Mouse (Mus musculus): ENCODE data around the gene Acox2.

Gene Acox2

DNA sequence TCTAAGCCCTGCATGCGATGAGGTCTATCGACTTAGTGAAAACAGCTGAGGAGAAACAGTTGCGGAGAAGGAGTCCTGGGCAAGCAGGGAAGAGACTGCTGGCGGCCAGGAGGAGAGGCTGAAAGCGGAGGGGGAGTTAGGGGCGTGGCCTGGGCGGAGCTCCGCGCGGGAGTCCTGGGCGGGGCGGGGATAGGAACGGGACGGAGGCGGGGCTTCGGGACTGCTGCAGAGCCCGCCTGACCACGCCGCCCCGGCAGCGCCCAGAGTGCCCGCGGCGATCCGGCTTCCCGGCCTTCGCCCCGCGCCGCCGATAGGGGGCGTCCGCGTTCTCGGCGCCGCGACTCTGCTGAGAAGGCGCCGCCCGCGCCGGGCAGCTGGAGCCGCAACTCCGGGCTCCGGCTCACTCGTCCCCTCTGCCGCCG lies 45.3 kb downstream of the Acox2 start, which contains the start of gene Kctd6:
Kctd6 (plus strand) TSS at position 338 of the 422 bp plus-strand sequence.
- peak; percentile 92 for DNase-seq (ENCODE audit: low read depth)

DNA sequence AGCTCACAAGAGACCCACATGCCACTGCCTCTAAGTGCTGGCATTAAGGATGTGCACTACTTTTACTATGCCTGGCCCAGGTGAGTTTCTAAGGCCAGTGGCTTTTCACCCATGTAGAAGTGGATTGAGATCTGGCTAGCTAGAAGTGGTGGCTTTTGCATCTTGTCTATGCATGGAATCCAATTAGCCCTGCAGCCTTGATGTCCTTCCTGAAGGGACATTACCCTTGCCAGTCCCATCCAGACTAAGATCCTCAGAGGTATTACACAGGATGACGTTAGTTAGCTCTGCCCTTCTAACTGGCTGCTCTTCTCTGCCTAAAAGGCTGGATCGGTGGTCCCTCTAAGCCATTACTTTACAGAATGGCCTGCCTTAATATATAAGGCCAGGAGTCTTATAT lies 46.2 kb downstream of the Acox2 start:
- DNase-seq (ENCODE audit: low read depth): no peak

DNA sequence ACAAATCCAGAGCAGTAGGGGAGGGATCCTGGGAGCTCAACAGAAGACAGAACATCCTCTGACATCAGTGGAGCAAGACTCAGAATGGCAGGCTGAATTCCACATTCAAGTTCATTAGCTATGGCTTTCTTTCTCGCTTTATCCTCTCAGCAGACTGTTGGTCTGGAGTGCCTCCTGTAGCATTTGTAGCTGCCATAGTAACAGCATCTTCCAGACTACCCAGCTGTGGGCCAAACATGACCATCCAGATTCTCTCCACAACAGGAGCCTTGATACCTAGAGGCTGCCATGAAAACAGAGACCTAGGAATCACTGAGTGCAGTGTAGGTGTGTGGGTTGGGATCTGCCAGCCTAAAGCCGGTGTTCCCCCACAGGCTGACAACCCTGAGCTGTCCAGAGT lies 49.3 kb downstream of the Acox2 start:
- no peak for DNase-seq (ENCODE audit: low read depth)

DNA sequence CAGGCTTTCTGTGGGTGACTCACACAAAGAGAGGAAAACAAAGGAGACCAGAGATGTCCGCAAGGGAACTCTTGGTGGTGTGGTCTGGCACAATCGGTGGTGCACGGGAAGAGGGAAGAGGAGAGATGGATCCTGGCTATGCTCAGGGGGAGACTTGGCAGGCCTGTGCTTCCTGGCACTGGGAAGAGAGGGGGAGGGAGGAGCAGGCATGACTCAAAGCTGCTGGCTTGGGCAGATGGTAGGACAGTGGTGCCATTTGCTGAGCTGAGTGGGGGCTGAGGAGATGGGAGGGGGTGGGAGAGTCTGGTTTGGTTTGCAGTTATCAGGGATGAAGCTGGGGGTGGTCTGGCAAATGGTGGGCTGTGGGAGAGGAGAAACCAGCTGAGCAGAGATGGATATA lies 50.3 kb downstream of the Acox2 start:
- DNase-seq (ENCODE audit: low read depth): no peak

DNA sequence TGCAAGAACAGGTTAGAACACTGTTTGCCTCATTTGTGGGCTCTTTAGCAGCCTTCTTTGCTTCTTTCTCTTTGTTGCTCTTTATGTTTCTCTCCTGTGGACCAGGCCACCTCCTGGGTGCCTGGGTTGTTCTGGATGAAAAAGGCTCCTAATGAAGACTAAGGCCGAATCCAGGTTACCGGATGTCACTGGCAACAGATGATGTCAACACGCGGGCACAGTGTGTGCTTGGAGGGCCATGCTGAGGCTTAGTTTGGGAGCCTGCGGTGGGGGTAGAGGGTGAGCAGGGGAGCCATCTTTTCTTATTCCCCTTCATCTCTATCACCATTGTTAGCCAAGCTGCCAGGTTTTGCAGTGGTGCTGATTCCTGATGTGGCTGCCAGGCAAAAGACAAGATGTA lies 51.6 kb downstream of the Acox2 start:
- no peak for DNase-seq (ENCODE audit: low read depth)

DNA sequence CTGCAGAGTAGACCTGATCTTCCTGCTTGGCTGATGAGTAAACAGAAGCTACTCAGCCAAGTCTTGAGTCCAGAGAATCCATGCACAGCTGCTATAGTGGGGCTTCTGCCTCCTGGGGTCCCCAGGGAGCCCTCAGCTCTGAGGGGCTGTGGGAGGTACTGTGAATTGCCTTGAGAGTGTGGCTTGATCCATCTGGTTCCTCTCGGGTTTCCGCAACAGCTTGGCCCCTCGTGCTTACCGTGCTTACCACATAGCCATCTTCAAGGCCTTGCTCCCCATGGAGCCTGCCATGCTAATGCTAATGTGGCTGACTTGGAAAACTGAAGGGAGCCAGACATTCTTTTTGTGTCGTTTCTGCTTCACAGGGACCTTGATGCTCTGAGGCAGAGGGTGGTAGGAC lies 52.0 kb downstream of the Acox2 start:
- DNase-seq (ENCODE audit: low read depth): no peak

DNA sequence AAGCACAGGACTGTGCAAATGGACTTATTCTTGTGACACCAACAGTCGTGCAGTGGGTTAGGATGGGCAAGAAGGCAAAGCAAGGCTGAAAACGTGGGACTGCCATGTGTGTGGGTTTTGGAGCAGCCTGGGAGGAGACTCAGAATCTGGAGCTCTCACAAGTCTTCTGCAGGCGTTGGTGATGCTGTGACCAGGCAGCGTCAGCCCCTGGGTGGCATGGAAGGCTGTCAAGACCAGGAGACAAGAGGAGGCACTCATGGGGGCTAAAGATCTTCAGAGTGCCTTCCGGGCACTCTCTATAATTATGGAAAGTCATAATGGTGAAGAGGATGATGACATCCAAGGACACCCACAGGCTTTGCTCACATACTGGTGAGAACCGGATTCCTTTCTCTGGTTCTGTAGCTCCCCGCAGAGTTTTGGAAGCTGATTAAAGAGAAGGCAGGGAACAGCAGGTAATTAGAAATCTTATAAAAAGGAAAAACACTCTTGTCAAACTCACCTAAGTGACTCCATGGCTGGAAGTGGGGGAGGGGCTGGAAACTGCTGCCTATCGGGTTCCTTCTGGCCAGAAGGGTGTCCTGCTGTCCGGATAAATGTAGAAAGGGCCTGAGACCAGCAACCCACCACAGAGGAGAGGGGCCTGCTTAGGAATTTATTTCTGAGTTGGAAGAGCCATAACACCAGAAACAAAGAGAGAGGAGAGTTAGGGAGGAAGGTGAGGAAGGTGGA lies 52.8 kb downstream of the Acox2 start:
- no peak for DNase-seq (ENCODE audit: low read depth)

DNA sequence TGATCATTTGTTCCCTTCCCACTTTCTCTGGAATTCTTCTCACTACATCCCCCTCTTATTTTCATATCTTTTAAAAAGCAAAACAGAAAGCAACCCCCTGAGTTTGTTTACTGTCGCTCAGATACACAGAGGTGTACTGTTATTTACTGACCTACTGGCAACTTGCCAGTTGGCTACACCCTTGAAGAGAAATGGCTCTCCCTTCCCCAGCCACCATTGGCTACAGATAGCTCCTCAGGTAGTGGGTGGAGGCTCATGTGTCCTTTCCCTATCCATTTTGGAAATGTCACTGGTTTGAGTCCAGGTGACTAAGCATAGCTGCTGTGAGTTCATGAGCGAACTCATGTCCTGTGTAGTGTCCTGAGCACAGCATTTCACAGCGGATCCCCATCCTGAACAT lies 57.4 kb downstream of the Acox2 start:
- DNase-seq (ENCODE audit: low read depth): no peak

DNA sequence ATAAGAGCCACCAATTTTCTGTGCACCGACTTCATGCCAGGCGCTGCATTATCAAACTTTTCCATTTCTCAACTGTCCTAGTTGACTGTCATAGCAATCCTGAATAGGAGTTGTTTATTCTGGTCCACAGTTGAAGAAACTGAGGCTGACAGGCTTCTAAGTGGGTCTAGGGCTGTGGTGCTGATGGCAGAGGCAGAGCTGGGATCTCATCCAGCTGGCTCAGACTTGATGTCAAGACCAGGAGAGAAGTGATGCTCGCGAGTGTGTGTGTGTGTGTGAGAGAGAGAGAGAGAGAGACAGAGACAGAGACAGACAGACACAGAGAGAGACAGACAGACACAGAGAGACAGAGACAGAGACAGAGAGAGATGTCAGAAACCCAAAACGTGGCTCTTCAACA lies 58.4 kb downstream of the Acox2 start:
- DNase-seq (ENCODE audit: low read depth): no peak

DNA sequence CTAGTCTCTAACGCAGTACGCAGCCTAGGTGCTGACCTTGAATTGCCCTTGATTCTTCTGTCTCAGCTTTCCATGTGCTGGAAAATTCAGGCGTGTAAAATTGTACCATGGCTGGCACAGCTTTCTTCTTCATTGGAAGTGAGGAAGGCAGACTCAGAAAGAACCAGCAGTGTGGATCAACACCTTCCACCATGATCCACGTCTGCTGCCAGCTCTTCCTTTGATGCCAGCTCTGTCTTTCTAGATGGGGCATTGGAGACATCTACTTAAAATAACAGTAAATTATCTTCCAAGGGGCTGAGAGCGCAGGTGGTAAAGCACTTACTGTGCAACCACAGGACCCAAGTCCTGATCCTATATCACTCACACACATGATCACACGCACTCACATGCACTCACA lies 66.4 kb downstream of the Acox2 start:
- DNase-seq (ENCODE audit: low read depth): no peak

DNA sequence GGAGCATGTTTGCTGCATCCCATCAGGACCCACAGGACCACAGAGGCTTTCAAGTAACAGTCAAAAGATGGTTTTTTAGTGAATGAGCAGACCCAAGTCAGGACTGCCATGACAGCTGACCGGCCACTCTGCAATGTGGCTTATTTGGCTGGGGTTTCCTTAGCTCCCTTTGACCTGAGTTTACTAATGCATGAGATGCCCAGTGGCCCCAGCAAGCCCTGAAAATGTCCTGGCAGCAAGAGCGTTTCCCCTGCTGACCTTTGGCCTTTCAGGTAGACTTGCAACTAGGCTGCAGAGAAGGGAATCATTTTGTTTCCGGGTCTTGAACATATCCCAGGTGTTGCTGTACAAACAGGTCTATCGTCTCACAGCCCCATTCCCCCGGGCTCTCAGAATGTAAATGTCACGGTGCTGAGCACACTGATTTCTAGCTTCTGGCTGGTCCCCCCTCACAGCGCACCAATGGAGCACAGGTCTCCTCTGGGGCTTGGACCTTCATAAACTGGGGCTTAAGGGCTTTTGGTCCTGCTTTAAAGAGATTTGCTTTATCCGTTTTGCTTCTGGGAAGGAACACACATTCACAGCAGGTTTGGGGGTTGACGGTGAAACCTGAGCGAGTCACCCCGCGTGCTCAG lies 67.7 kb downstream of the Acox2 start:
- no peak for DNase-seq (ENCODE audit: low read depth)

DNA sequence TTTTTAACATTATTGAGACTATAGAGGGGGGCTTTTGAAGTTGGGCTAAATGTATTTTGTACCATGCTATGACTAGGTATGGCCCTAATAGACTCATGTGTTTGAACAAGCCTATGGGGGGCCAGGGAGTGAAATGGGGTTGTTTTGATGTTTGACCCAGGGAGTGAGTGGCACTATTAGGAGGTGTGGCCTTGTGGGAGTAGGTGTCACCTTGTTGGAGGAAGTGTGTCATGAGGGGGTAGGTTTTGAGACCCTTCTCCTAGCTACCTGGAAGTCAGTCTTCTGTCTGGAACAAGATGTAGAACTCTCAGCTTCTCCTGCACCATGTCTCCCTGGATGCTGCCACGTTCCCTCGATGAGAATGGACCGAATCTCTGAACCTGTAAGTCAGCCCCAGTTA lies 68.6 kb downstream of the Acox2 start:
- DNase-seq (ENCODE audit: low read depth): no peak

DNA sequence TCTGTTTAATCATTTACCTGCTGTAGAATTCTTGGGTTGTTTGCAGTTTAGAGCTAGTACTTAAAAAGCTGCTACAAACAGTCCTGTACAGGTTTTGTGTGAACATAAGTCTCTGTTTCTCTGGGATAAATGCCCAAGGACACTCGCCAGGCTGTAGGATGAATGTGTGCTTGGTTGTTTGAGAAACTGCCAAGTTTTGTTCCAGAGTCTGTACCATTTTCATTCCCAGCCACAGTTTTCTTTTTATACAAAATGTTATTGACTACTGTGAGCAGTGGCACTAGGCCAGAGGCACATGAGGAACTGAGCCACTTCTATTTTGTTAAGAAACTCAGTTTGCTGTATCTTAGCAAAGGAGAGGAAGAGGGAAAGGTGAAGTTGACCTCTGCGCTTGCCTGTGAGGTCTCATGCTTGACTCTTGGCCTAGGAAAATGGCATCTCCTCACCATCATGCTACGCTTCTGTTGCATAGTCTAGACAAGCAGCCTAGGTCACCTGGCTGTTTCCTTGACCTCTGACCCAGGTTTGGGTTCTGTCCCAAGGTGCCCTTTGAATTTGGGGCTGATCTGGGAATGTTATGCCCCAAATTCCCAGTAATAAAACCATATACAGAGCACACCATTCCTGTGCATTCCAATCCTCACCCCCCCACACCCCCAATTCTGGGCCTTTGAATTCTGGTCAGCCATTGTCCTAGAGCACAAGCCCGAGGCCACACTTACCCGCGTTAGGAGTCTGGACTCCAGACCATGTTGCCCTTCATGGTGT lies 72.7 kb downstream of the Acox2 start:
- peak; percentile 21 for DNase-seq (ENCODE audit: low read depth)

DNA sequence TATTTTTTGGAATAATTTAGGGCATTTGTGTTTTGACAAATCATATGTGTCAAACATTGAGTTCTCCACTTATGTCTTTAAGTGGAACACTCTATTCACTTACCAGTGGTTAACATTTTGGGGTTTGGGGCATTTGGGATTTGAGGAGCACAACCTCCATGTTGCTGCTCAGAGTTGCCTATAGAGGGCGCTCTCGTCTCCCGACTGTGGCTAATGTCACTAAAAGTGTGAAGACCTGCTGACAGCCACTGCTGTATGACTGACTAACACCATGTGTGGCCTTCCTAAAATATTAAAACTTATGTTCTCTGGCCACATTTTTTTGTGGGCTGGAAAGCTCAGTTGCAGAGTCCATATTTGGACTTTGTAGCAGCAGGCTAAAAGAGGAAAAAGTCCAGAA lies 75.8 kb downstream of the Acox2 start:
- DNase-seq (ENCODE audit: low read depth): no peak

DNA sequence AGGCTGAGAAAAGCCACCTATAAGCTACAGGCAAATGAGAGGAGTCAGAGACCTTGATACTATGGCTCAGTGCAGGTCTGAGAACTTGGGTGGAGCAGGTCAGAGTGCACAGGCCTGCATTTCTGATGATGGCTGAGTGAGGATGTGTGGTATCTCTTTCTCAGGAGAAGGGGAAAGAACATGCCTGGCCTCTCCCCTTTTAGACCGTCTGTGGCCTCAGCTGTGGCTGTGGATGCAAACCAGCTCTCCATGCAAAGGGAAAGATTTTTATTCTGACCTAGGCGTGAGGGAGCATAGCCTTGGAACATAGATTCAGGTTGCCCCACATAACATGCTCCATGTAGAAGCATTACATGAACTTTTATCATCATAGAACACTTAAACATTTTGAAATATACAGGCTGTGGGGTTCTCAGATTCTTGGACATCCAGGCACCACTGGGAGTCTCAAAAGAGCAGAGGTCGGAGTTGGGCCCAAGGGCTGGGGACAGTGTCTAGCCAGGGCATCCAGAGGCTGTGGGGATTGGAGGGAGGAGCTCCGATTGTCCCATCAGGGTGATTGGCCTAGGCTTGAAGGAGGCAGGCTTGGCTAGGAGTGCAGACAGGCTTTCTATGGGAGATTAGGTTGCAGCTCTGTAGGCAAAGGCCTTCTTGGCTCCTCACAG lies 78.7 kb downstream of the Acox2 start:
- DNase-seq (ENCODE audit: low read depth): no peak

DNA sequence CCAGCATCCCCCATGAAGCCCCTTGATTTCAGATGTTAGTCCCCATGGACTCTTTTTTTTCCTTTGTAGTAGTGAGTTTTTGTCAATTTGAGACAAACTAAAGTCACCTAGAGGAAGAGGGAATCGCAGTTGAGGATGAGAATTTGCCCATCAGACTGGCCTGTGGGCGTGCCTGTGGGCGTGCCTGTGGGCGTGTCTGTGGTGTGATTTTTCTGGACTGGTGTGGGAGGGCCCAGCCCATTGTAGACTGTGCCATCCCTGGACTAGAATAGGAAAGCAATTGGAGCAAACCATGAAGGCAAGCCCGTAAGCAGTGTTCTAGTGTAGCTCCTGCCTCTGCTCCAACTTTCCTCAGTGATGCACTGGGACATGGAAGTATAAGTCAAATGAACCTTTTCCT lies 82.9 kb downstream of the Acox2 start:
- no peak for DNase-seq (ENCODE audit: low read depth)
